Mouse (Mus musculus) liver, adult 2 months (tissue): ENCODE data around the gene Polh. TPM values are rescaled to one million over a fixed set of nuclear protein-coding genes. Genes with fewer than 3 reads are reported as not detected.

Experiments used
- DNase-seq: peaks from one replicate; pipeline ENCODE4 v3.0.0-alpha.2; 2011; ENCODE audit warnings: low read depth, low spot score; ENCODE audit errors: extremely low read depth
- H3K27ac ChIP-seq: fragments of 200-500 bp; replicated peaks from 2 replicates; pipeline ENCODE4 v1.5.1; 2012; ENCODE audit warnings: low read depth, mild to moderate bottlenecking, control low read depth, inconsistent platforms, low read length; ENCODE audit not compliant: insufficient read depth
- H3K27me3 ChIP-seq: fragments of 200-500 bp; 2 replicates; pipeline ENCODE4 v1.6.1; 2012; ENCODE audit warnings: mild to moderate bottlenecking, moderate library complexity, low read length, inconsistent platforms; ENCODE audit not compliant: control insufficient read depth, insufficient read depth
- H3K36me3 ChIP-seq: fragments of 200-500 bp; 2 replicates; pipeline ENCODE4 v1.6.1; 2012; ENCODE audit warnings: low read length, inconsistent platforms; ENCODE audit not compliant: control insufficient read depth, insufficient read depth
- H3K4me1 ChIP-seq: fragments of 200-500 bp; 2 replicates; pipeline ENCODE4 v1.6.1; 2011; ENCODE audit warnings: low read length; ENCODE audit not compliant: control insufficient read depth, insufficient read depth
- H3K4me3 ChIP-seq: fragments of 200-500 bp; 2 replicates; pipeline ENCODE4 v1.5.1; 2011; ENCODE audit warnings: low read depth, mild to moderate bottlenecking, control low read depth, low read length, moderate library complexity; ENCODE audit not compliant: insufficient read depth
- H3K79me2 ChIP-seq: fragments of 200-500 bp; 2 replicates; pipeline ENCODE4 v1.6.1; 2012; ENCODE audit warnings: inconsistent platforms, mild to moderate bottlenecking, low read length, moderate library complexity; ENCODE audit not compliant: control insufficient read depth, insufficient read depth
- H3K9ac ChIP-seq: fragments of 200-500 bp; 2 replicates; pipeline ENCODE4 v1.6.1; 2012; ENCODE audit warnings: low read depth, mild to moderate bottlenecking, control low read depth, inconsistent platforms, low read length
- CTCF ChIP-seq: fragments of 200-500 bp; IDR thresholded peaks from 2 replicates; pipeline ENCODE4 v1.5.1; 2011; ENCODE audit warnings: low read depth, low read length, control low read depth
- POLR2A ChIP-seq: fragments of 200-500 bp; IDR thresholded peaks from 2 replicates; pipeline ENCODE4 v1.6.1; 2011; ENCODE audit warnings: low read length, control low read depth; ENCODE audit not compliant: insufficient read depth; ENCODE audit errors: extremely low read depth
- whole genome bisulfite sequencing: fragments of 180-500 bp; shearing (Covaris S2); methylation state at CpG from one replicate; pipeline ENCODE4 v1.1.7; 2018; 5-methylcytosine and 5-hydroxymethylcytosine counted together
- polyA plus RNA-seq: library from polyadenylated mRNA; depleted of rRNA; stranded (reverse); fragments of >200 nt; gene quantifications from 2 replicates; pipeline ENCODE4 v1.2.3, GENCODE M21; 2012
- total RNA-seq: library from RNA; depleted of rRNA; stranded (reverse); fragments of >200 nt; gene quantifications from 2 replicates; pipeline ENCODE4 v1.2.3, GENCODE M21; 2014

Polh gene
- total and polyA plus RNA-seq, 2 experiments = 2.4 to 5.3 TPM

DNA sequence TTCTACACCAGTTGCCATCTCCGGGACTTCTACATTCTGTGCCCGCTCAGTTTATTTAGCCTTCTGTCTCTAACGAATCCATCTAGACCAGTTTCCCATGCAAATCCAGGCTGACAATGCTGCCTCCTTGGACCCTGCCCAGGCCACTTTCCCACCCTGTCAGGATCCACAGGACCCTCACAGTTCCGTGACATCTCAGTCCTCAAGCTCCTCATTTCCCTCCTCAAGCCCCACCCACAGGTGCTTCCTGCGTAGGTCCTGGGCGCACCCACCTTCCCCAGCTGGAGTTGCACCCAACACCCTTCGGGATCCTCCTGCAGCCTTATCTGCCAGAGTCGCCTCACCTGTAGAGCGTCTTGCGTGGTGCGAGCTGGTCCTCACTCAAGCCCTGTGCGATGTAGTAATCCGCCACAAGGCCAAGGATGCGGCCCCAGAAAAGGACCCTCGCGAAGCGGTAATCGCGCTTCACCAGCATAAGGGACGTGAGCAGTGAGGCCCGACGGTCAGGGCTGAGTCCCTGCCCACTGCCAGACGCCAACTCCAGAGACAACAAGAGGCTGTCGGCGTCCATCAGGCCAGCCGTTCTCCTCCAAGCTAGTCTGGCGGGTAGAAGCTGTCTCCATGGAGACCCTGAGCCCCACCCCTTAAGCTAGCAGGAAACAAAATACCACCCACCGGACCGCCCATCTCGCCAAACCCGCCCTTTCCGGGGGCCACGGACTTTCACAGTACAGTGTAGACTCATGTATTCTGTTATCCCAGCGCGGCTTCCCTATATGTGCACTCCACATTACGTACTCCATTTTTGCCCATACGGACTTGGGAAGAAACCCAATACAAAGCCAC, 58.6 kb downstream of the Polh start, which contains the start of gene Rsph9:
Gene Rsph9, minus strand, starts transcription at position 639 of the 846 bp plus-strand sequence.
- peak; percentile 44 for DNase-seq
- TF ChIP-seq POLR2A (no peak), CTCF (no peak)

GRCm38 (mm10) chr17:46139872-46140271, 62.6 kb downstream of the Polh start:
- no peak for TF ChIP-seq POLR2A
- TF ChIP-seq CTCF = no peak
- H3K4me3 ChIP-seq = no peak overlapping the region
- no peaks in the 10 kb centered on the region for H3K36me3 ChIP-seq
- H3K9ac ChIP-seq = no peak overlapping the region
- peak overlapping the region; percentile 62; the same call in 1 of the 2 replicates for H3K27ac ChIP-seq
- H3K79me2 ChIP-seq = no peaks in the 10 kb centered on the region
- no peaks in the 10 kb centered on the region for H3K27me3 ChIP-seq
- H3K4me1 ChIP-seq = peaks cover 10% of the 10 kb centered on the region; the same call in 1 of the 2 replicates
- 94% methylated on average over 3 of the region's 3 CpGs for WGBS
- DNase-seq = no peak

More for the DNA sequence above, 58.6 kb downstream of the Polh start, which contains the start of gene Rsph9:
- no peak within 1 kb of the TSS for H3K27ac ChIP-seq
- no peaks in the 10 kb centered on the region for H3K27me3 ChIP-seq
- H3K4me1 ChIP-seq = peaks cover 6% of the 10 kb centered on the region
- H3K4me3 ChIP-seq = peak within 1 kb of the TSS; percentile 44
- WGBS = 13% methylated on average over 37 of the region's 37 CpGs
- peak within 1 kb of the TSS; percentile 20; the same call in 1 of the 2 replicates for H3K9ac ChIP-seq
- H3K79me2 ChIP-seq = no peaks in the 10 kb centered on the region
- H3K36me3 ChIP-seq = peaks cover 14% of the 10 kb centered on the region

DNA sequence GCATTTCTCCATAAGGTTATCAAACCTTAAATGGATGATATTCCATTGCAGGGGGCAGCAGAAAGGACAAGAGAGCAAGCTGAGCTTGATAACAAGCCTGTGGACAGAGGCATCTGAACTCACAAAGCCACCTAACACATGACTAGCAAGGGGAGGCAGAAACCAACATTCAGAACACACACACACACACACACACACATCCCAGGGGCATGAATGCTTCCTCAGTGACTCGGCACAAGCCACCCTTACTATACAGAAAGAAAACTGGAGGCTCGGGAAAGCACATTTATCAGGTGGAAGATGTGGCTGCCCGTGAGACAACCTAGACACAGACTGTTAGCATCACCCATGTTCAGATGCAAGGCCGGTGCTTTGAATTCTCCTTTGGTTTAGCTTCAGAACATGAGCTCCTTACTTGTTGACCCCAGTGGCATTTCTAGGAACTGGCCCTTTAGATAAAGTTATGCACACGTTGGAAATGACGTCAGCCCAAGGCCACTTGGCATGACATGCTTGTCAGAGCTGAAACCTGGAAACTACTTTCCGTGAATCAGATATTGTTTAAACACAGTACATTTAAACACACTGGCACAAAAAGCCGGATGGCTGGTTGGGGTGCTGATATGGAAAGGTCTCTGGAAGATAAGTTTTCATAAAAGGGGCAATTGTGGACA, 63.7 kb downstream of the Polh start:
- 36% methylated on average over 8 of the region's 8 CpGs for WGBS
- no peak overlapping the region for H3K4me3 ChIP-seq
- H3K9ac ChIP-seq = no peak overlapping the region
- DNase-seq = peak; percentile 57
- TF ChIP-seq CTCF = no peak
- no peak for TF ChIP-seq POLR2A
- H3K4me1 ChIP-seq = peaks cover 10% of the 10 kb centered on the region; the same call in 1 of the 2 replicates
- H3K27ac ChIP-seq = no peak overlapping the region; the same call in 1 of the 2 replicates
- no peaks in the 10 kb centered on the region for H3K27me3 ChIP-seq
- H3K36me3 ChIP-seq = no peaks in the 10 kb centered on the region
- no peaks in the 10 kb centered on the region for H3K79me2 ChIP-seq

GRCm38 (mm10) chr17:46132862-46133261, 69.6 kb downstream of the Polh start:
- Histone ChIP-seq H3K27me3 (no peaks in the 10 kb centered on the region), H3K9ac (no peak overlapping the region), H3K4me1 (no peaks in the 10 kb centered on the region), H3K4me3 (no peak overlapping the region), H3K27ac (no peak overlapping the region), H3K79me2 (no peaks in the 10 kb centered on the region), H3K36me3 (no peaks in the 10 kb centered on the region)
- TF ChIP-seq POLR2A = no peak
- TF ChIP-seq CTCF = no peak
- WGBS = 67% methylated on average over 8 of the region's 8 CpGs
- no peak for DNase-seq

DNA sequence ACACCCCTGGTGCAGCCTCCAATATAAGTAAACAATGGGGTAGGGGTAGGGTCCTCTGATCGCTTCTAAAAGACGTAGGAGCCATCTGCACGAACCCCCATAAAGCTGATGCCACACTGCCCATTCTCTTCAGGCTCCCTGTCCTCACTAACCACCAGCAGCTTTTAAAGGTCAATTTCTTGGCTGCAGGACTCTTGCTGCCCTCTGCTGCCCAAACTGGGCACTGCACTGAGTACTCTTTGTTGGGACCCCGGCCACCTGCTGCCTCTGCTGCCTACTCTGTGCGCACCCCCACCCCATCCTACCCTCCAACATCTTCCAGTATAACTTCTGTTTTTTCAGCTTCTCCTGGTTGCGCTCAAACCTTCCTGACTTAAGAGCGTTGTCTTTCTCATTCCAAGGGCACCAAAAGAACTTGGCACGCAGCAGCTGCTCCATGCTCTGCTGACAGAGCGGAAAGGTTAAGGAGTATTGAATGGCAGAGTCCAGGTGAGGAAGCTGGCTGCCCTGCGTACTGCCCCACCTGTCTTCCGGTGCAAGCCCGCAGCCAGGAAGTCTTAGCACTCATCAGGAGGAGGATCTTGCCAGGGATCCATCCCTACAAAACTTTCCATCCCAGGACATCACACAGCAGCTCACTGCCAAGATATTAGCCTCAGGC, 70.3 kb downstream of the Polh start:
- Histone ChIP-seq H3K27ac (no peak overlapping the region), H3K4me1 (no peaks in the 10 kb centered on the region), H3K4me3 (no peak overlapping the region), H3K27me3 (no peaks in the 10 kb centered on the region), H3K9ac (no peak overlapping the region), H3K36me3 (peaks cover 2% of the 10 kb centered on the region; the same call in 1 of the 2 replicates), H3K79me2 (no peaks in the 10 kb centered on the region)
- TF ChIP-seq CTCF = peak; percentile 89
- no peak for TF ChIP-seq POLR2A
- DNase-seq = peak; percentile 33
- 17% methylated on average over 12 of the region's 12 CpGs for WGBS
